Mouse (Mus musculus) liver, postnatal 0 days (tissue): ENCODE measurements around the gene Ston1. TPM values are rescaled to one million over a fixed set of nuclear protein-coding genes. Genes with fewer than 3 reads are reported as not detected.

ENCODE experiments used
- ATAC-seq: fragments of 200-750 bp; cut with Nextera tagmentation; 2 replicates; pipeline ENCODE4 v1.8.0; 2017; ENCODE audit warnings: mild to moderate bottlenecking, moderate library complexity
- DNase-seq: peaks from one replicate; pipeline ENCODE4 v3.0.0-alpha.2; 2016
- H3K27ac ChIP-seq: fragments of 300-500 bp; sonication (generic); 2 replicates; pipeline ENCODE4 v1.5.1; 2014; ENCODE audit warnings: antibody characterized with exemption, moderate library complexity, mild to moderate bottlenecking, low read depth
- H3K27me3 ChIP-seq: fragments of 300-500 bp; sonication (generic); 2 replicates; pipeline ENCODE4 v1.6.1; 2014; ENCODE audit warnings: low read length, control low read depth, mixed read lengths; ENCODE audit not compliant: insufficient read depth
- H3K36me3 ChIP-seq: fragments of 300-500 bp; sonication (generic); replicated peaks from 2 replicates; pipeline ENCODE4 v1.6.1; 2014; ENCODE audit warnings: mild to moderate bottlenecking, control low read depth, low read length, moderate library complexity, mixed read lengths; ENCODE audit not compliant: insufficient read depth
- H3K4me1 ChIP-seq: fragments of 300-500 bp; sonication (generic); 2 replicates; pipeline ENCODE4 v1.6.1; 2014; ENCODE audit warnings: antibody characterized with exemption, mild to moderate bottlenecking, control low read depth; ENCODE audit not compliant: insufficient read depth
- H3K4me2 ChIP-seq: fragments of 300-500 bp; sonication (generic); 2 replicates; pipeline ENCODE4 v1.6.1; 2014; ENCODE audit warnings: low read depth, mild to moderate bottlenecking, low read length, moderate library complexity, mixed read lengths
- H3K4me3 ChIP-seq: fragments of 300-500 bp; sonication (generic); 2 replicates; pipeline ENCODE4 v1.5.1; 2014; ENCODE audit warnings: low read depth, low read length
- H3K9ac ChIP-seq: fragments of 300-500 bp; sonication (generic); replicated peaks from 2 replicates; pipeline ENCODE4 v1.6.1; 2014; ENCODE audit warnings: mild to moderate bottlenecking, moderate library complexity
- H3K9me3 ChIP-seq: fragments of 300-500 bp; sonication (generic); 2 replicates; pipeline ENCODE4 v1.6.1; 2016; ENCODE audit warnings: mild to moderate bottlenecking, control low read depth, low read length, mixed read lengths
- CTCF ChIP-seq: sonication (generic); IDR thresholded peaks from 2 replicates; pipeline ENCODE4 v1.5.1; 2016; ENCODE audit warnings: antibody characterized with exemption, low read depth
- EP300 ChIP-seq: IDR thresholded peaks from 2 replicates; pipeline ENCODE4 v1.6.1; 2016; ENCODE audit warnings: antibody characterized with exemption, low read depth, mild to moderate bottlenecking
- WGBS: fragments of 180-500 bp; shearing (Covaris S2); extraction: QIAGEN DNeasy Blood & Tissue Kit; methylation state at CpG from one replicate; pipeline ENCODE4 v1.1.7; 2014; ENCODE audit not compliant: insufficient replicate concordance; 5-methylcytosine and 5-hydroxymethylcytosine counted together
- polyA plus RNA-seq: library from polyadenylated mRNA; unstranded; fragments of >200 nt; fragmentation: Nextera tagmentation; extraction: Ambion mirVana; gene quantifications from 2 replicates; pipeline ENCODE4 v1.2.1, GENCODE M21; 2015

Ston1 gene
- polyA plus RNA-seq, 1 experiment from 2014 or later = 0.99 TPM

GRCm38 (mm10) chr17:88569807-88570540 lies 27.5 kb upstream of the Ston1 start:
- Histone ChIP-seq H3K36me3 (peaks cover 58% of the 10 kb centered on the region), H3K4me1 (no peaks in the 10 kb centered on the region), H3K27me3 (no peaks in the 10 kb centered on the region), H3K9ac (no peak overlapping the region), H3K9me3 (no peaks in the 10 kb centered on the region), H3K4me3 (no peak overlapping the region), H3K4me2 (no peak overlapping the region), H3K27ac (no peak overlapping the region)
- ATAC-seq (no peak), DNase-seq (no peak)
- WGBS = 85% methylated on average over 10 of the region's 10 CpGs
- TF ChIP-seq CTCF = no peak
- TF ChIP-seq EP300 = no peak

- Histone ChIP-seq H3K4me2 (no peak overlapping the region), H3K9ac (no peak overlapping the region), H3K36me3 (peaks cover 62% of the 10 kb centered on the region), H3K9me3 (no peaks in the 10 kb centered on the region), H3K27ac (no peak overlapping the region), H3K4me1 (no peaks in the 10 kb centered on the region), H3K4me3 (no peak overlapping the region), H3K27me3 (no peaks in the 10 kb centered on the region)
- TF ChIP-seq EP300 = no peak
- DNase-seq = no peak
- no peak for ATAC-seq
- WGBS = 79% methylated on average over 11 of the region's 11 CpGs
These were observed 26.7 kb upstream of the Ston1 start for GRCm38 (mm10) chr17:88570784-88571183.

GRCm38 (mm10) chr17:88574811-88575210 lies 22.7 kb upstream of the Ston1 start:
- no peak overlapping the region for H3K27ac ChIP-seq
- WGBS = 82% methylated on average over 5 of the region's 5 CpGs
- no peak overlapping the region for H3K4me2 ChIP-seq
- H3K9me3 ChIP-seq = no peaks in the 10 kb centered on the region
- no peak overlapping the region for H3K4me3 ChIP-seq
- TF ChIP-seq EP300 = no peak
- no peak for TF ChIP-seq CTCF
- no peak for DNase-seq
- no peak for ATAC-seq
- H3K27me3 ChIP-seq = no peaks in the 10 kb centered on the region
- peaks cover 63% of the 10 kb centered on the region for H3K36me3 ChIP-seq
- no peak overlapping the region for H3K9ac ChIP-seq
- no peaks in the 10 kb centered on the region for H3K4me1 ChIP-seq

- WGBS = 87% methylated on average over 20 of the region's 20 CpGs
- TF ChIP-seq EP300 (no peak), CTCF (no peak)
- no peak overlapping the region for H3K27ac ChIP-seq
- H3K9ac ChIP-seq = no peak overlapping the region
- no peak overlapping the region for H3K4me3 ChIP-seq
- ATAC-seq (no peak), DNase-seq (no peak)
- no peaks in the 10 kb centered on the region for H3K9me3 ChIP-seq
- H3K36me3 ChIP-seq = peaks cover 63% of the 10 kb centered on the region
- peaks cover 3% of the 10 kb centered on the region for H3K4me1 ChIP-seq
- H3K4me2 ChIP-seq = no peak overlapping the region
- H3K27me3 ChIP-seq = no peaks in the 10 kb centered on the region
These were observed 18.8 kb upstream of the Ston1 start for GRCm38 (mm10) chr17:88578522-88579242.

GRCm38 (mm10) chr17:88580556-88580955 lies 16.9 kb upstream of the Ston1 start:
- Histone ChIP-seq H3K4me1 (peaks cover 3% of the 10 kb centered on the region), H3K4me3 (no peak overlapping the region), H3K27me3 (no peaks in the 10 kb centered on the region), H3K27ac (peak overlapping the region; percentile 74), H3K9ac (no peak overlapping the region), H3K4me2 (no peak overlapping the region), H3K36me3 (peaks cover 68% of the 10 kb centered on the region), H3K9me3 (0 out of 2 replicates have a peak, but pooled peaks cover 4% of the 10 kb centered on the region)
- no peak for DNase-seq
- no peak for ATAC-seq
- TF ChIP-seq EP300 (no peak), CTCF (no peak)
- WGBS = 72% methylated on average over 6 of the region's 6 CpGs

GRCm38 (mm10) chr17:88581511-88582021 lies 15.9 kb upstream of the Ston1 start:
- peaks cover 3% of the 10 kb centered on the region for H3K4me1 ChIP-seq
- no peak overlapping the region for H3K4me2 ChIP-seq
- H3K9me3 ChIP-seq = 0 out of 2 replicates have a peak, but pooled peaks cover 4% of the 10 kb centered on the region
- 30% methylated on average over 6 of the region's 6 CpGs for WGBS
- H3K9ac ChIP-seq = no peak overlapping the region
- H3K27me3 ChIP-seq = no peaks in the 10 kb centered on the region
- peak overlapping the region; percentile 74 for H3K27ac ChIP-seq
- H3K4me3 ChIP-seq = no peak overlapping the region
- no peak for TF ChIP-seq CTCF
- TF ChIP-seq EP300 = peak; percentile 45; the same call in 1 of the 2 replicates
- H3K36me3 ChIP-seq = peaks cover 69% of the 10 kb centered on the region
- peak; percentile 39 for DNase-seq
- peak; percentile 85 for ATAC-seq
